ENCODE assay signal across 8 mouse cellular contexts in genomic region chr10:121498481-121498904, GRCm38 (mm10). TPM values are rescaled to one million over a fixed set of nuclear protein-coding genes. Genes with fewer than 3 reads are reported as not detected.
DNase-seq lines count a peak whose midpoint lies in the region; ATAC-seq and TF ChIP-seq lines count a peak whose summit lies in the region.

No protein-coding gene starts in this region.

- ATAC-seq in heart, embryonic 11.5 days (replicated peaks; ENCODE audit: insufficient number of reproducible peaks, low FRiP score, low TSS enrichment) = no peak
- ATAC-seq in megakaryocyte-erythroid progenitor cell, adult 5-6 weeks (replicated peaks; ENCODE audit: low FRiP score, low TSS enrichment, poor library complexity, severe bottlenecking) = no peak

- no peaks in the 10 kb centered on the region for H3K9me3 ChIP-seq in heart, embryonic 11.5 days (replicated peaks; ENCODE audit: control insufficient read depth, low read length)
- no peaks in the 10 kb centered on the region for H3K9me3 ChIP-seq in limb, embryonic 10.5 days (replicated peaks)

- H3K79me2 ChIP-seq in myocyte (ENCODE audit: control insufficient read depth, insufficient read depth) = no peaks in the 10 kb centered on the region

- H3K27ac ChIP-seq in heart, embryonic 11.5 days (ENCODE audit: low read depth, low read length) = peak overlapping the region; percentile 17; the same call in 1 of the 2 replicates
- peak overlapping the region; percentile 83 for H3K27ac ChIP-seq in limb, embryonic 10.5 days

- no peaks in the 10 kb centered on the region; the same call in 1 of the 2 replicates for H3K4me1 ChIP-seq in heart, embryonic 11.5 days (ENCODE audit: control insufficient read depth, insufficient read depth, low read length)
- peaks cover 37% of the 10 kb centered on the region for H3K4me1 ChIP-seq in limb, embryonic 10.5 days

- H3ac ChIP-seq in myocyte (ENCODE audit: control insufficient read depth, insufficient read length) = no peak overlapping the region

- H3K4me3 ChIP-seq in heart, embryonic 11.5 days (ENCODE audit: low read depth, low read length) = no peak overlapping the region
- no peak overlapping the region for H3K4me3 ChIP-seq in limb, embryonic 10.5 days
- H3K4me3 ChIP-seq in myocyte = no peak overlapping the region

- no peaks in the 10 kb centered on the region for H3K27me3 ChIP-seq in heart, embryonic 11.5 days (ENCODE audit: control insufficient read depth, insufficient read depth, low read length)
- H3K27me3 ChIP-seq in limb, embryonic 10.5 days (ENCODE audit: low read depth, poor library complexity, severe bottlenecking) = no peaks in the 10 kb centered on the region
- H3K27me3 ChIP-seq in myocyte (ENCODE audit: control insufficient read depth, insufficient read depth, insufficient read length) = no peaks in the 10 kb centered on the region

- peak; percentile 53 for DNase-seq in layer of hippocampus, adult 9-11 months
- DNase-seq in layer of hippocampus, postnatal 25 days (ENCODE audit: extremely low spot score in 1 of 2, low spot score in 1 of 2) = no peak
- no peak for DNase-seq in limb, embryonic 10.5 days (ENCODE audit: low spot score)
- DNase-seq in cerebellum, adult 11-12 months = no peak
- no peak for DNase-seq in MN1 (ENCODE audit: low spot score)

- H3K9ac ChIP-seq in heart, embryonic 11.5 days (ENCODE audit: low read depth, low read length) = no peak overlapping the region

- TF ChIP-seq POLR2A in myocyte (IDR thresholded peaks at IDR 0.05; ENCODE audit: insufficient read length, low read depth) = no peak

- WGBS in heart, embryonic 11.5 days (ENCODE audit: insufficient replicate concordance) = 62% methylated on average over 8 of the region's 8 CpGs
- 77% methylated on average over 8 of the region's 8 CpGs for WGBS in limb, embryonic 10.5 days

- H3K4me2 ChIP-seq in heart, embryonic 11.5 days = no peak overlapping the region
- H3K4me2 ChIP-seq in myocyte (ENCODE audit: low read depth) = no peak overlapping the region

- no peaks in the 10 kb centered on the region for H3K36me3 ChIP-seq in heart, embryonic 11.5 days (ENCODE audit: control insufficient read depth, insufficient read depth, low read length)
- no peaks in the 10 kb centered on the region for H3K36me3 ChIP-seq in limb, embryonic 10.5 days
- no peaks in the 10 kb centered on the region for H3K36me3 ChIP-seq in myocyte (ENCODE audit: control insufficient read depth, insufficient read depth)

TF ChIP-seq in myocyte, 11 proteins besides CTCF, POLR2A, EP300 and RAD21:
- TF ChIP-seq TCF3 (IDR thresholded peaks at IDR 0.05; ENCODE audit: insufficient read length, low read depth) (no peak), MYOD1 (IDR thresholded peaks at IDR 0.05; ENCODE audit: control insufficient read depth in 1 of 3, insufficient read length in 2 of 3, low read depth in 2 of 3) (no peak), CEBPB (IDR thresholded peaks at IDR 0.05; ENCODE audit: insufficient read depth, poor library complexity, severe bottlenecking) (0 out of 2 replicates have a peak, but pooled peaks have one; percentile 30), MYOG (IDR thresholded peaks at IDR 0.05; ENCODE audit: control insufficient read depth in 1 of 3, insufficient read depth in 1 of 3, insufficient read length in 2 of 3, low read depth in 2 of 3) (no peak), MAX (IDR thresholded peaks at IDR 0.05; ENCODE audit: low read depth) (no peak), TCF12 (IDR thresholded peaks at IDR 0.05; ENCODE audit: insufficient read depth, poor library complexity, severe bottlenecking) (no peak), USF1 (IDR thresholded peaks at IDR 0.05; ENCODE audit: low read depth) (no peak)

RNA-seq across cellular contexts. Expression of gene Rassf3, which starts 22.3 kb away (rescaled TPM):
- 10 to 100 TPM in 1 of 2 experiments, 1 to 10 TPM in 1; 7.6 to 10.4 TPM for total RNA-seq in layer of hippocampus, postnatal 25 days (2021)
- polyA plus RNA-seq in heart, embryonic 11.5 days (2014; fragmentation: Nextera tagmentation; extraction: Ambion mirVana) = 18.3 and 23.9 TPM in 2 replicates
- 18.0 and 21.1 TPM in 2 replicates for polyA plus RNA-seq in limb, embryonic 10.5 days (2016; fragmentation: Nextera tagmentation; extraction: Ambion mirVana)
- polyA plus RNA-seq in myocyte (2012; fragmentation: generic; extraction: Trizol) = 32.3 TPM
- total RNA-seq in megakaryocyte-erythroid progenitor cell, adult 5-6 weeks (2014; fragmentation: Nextera tagmentation) = 6.5 and 9.7 TPM in 2 replicates
- total RNA-seq in megakaryocyte-erythroid progenitor cell, adult 5-6 weeks (2017) = 12.1 and 13.4 TPM in 2 replicates
